Mouse (Mus musculus) embryo, embryonic 10 days (tissue): ENCODE results near the gene Cd109.

Experiments used
- DNase-seq: peaks from one replicate; pipeline ENCODE4 v3.0.0-alpha.2; 2015; ENCODE audit warnings: low spot score

Gene Cd109

GRCm38 (mm10) chr9:78646008-78646777 is 30.8 kb downstream of the Cd109 start:
- peak; percentile 87 for DNase-seq

GRCm38 (mm10) chr9:78648641-78649040 is 33.3 kb downstream of the Cd109 start:
- DNase-seq = no peak

- DNase-seq = no peak
Measured at GRCm38 (mm10) chr9:78649398-78649797, 34.1 kb downstream of the Cd109 start.

- no peak for DNase-seq
Measured at GRCm38 (mm10) chr9:78657564-78657963, 42.2 kb downstream of the Cd109 start.

- no peak for DNase-seq
Measured at GRCm38 (mm10) chr9:78671446-78671985, 56.2 kb downstream of the Cd109 start.

GRCm38 (mm10) chr9:78700691-78701090 is 85.3 kb downstream of the Cd109 start:
- DNase-seq = peak; percentile 73

GRCm38 (mm10) chr9:78702509-78703239 is 87.3 kb downstream of the Cd109 start:
- DNase-seq = no peak

- no peak for DNase-seq
Measured at GRCm38 (mm10) chr9:78720888-78721798, 105.8 kb downstream of the Cd109 start.

- DNase-seq = no peak
Measured at GRCm38 (mm10) chr9:78731931-78732330, 116.6 kb downstream of the Cd109 start.

- no peak for DNase-seq
Measured at GRCm38 (mm10) chr9:78735519-78735918, 120.2 kb downstream of the Cd109 start.

- no peak for DNase-seq
Measured at GRCm38 (mm10) chr9:78742012-78742411, 126.7 kb downstream of the Cd109 start.

- DNase-seq = no peak
Measured at GRCm38 (mm10) chr9:78750246-78750645, 134.9 kb downstream of the Cd109 start.
